21 mouse cellular contexts compared by ENCODE assay signal in genomic region chr1:55505811-55506210, GRCm38 (mm10).
"Had no signal": no experiment of that assay in that cellular context is flagged by ENCODE, and none has a peak within 500 bp of the region (broad histone marks: within the 10 kb centered on the region; RNA-seq: fewer than 3 reads in every experiment).

No protein-coding gene starts in this region.

- ATAC-seq: intestine, embryonic 15.5 days; liver, embryonic 12.5 days; midbrain, embryonic 15.5 days had no signal

- H3K27ac ChIP-seq: intestine, embryonic 15.5 days; kidney, postnatal 0 days; layer of hippocampus, adult 2 months; limb, embryonic 10.5 days; limb, embryonic 13.5 days; liver, embryonic 12.5 days; liver, embryonic 15.5 days; midbrain, embryonic 12.5 days; midbrain, embryonic 15.5 days; neural tube, embryonic 13.5 days; stomach, embryonic 15.5 days had no signal

- H3K4me3 ChIP-seq: intestine, embryonic 15.5 days; layer of hippocampus, adult 2 months; limb, embryonic 10.5 days; limb, embryonic 13.5 days; liver, embryonic 12.5 days; liver, embryonic 15.5 days; midbrain, embryonic 12.5 days; midbrain, embryonic 15.5 days; myocyte; neural tube, embryonic 13.5 days; stomach, embryonic 15.5 days had no signal

- DNase-seq: kidney, adult 11 months; layer of hippocampus, adult 9-11 months; lung, adult 2 months; lung, postnatal 14 days; lung, postnatal 4 days; retina, postnatal 1 day; right cerebral cortex, postnatal 25 days; spleen, adult 18-20 months; thymus, postnatal 25 days had no signal

- H3K9me3 ChIP-seq: intestine, embryonic 15.5 days; limb, embryonic 10.5 days; limb, embryonic 13.5 days; liver, embryonic 12.5 days; liver, embryonic 15.5 days; midbrain, embryonic 12.5 days; midbrain, embryonic 15.5 days; neural tube, embryonic 13.5 days; stomach, embryonic 15.5 days had no signal

- H3K4me1 ChIP-seq: intestine, embryonic 15.5 days; liver, embryonic 12.5 days; liver, embryonic 15.5 days; stomach, embryonic 15.5 days had no signal

- H3K27me3 ChIP-seq: intestine, embryonic 15.5 days; limb, embryonic 13.5 days; liver, embryonic 12.5 days; liver, embryonic 15.5 days; midbrain, embryonic 12.5 days; midbrain, embryonic 15.5 days; neural tube, embryonic 13.5 days; stomach, embryonic 15.5 days had no signal

- H3K4me2 ChIP-seq: intestine, embryonic 15.5 days; limb, embryonic 13.5 days; liver, embryonic 12.5 days; liver, embryonic 15.5 days; midbrain, embryonic 12.5 days; midbrain, embryonic 15.5 days; neural tube, embryonic 13.5 days; stomach, embryonic 15.5 days had no signal

- H3K36me3 ChIP-seq: intestine, embryonic 15.5 days; limb, embryonic 10.5 days; limb, embryonic 13.5 days; liver, embryonic 12.5 days; liver, embryonic 15.5 days; midbrain, embryonic 12.5 days; midbrain, embryonic 15.5 days; neural tube, embryonic 13.5 days; stomach, embryonic 15.5 days had no signal

- H3K9ac ChIP-seq: intestine, embryonic 15.5 days; limb, embryonic 13.5 days; liver, embryonic 12.5 days; liver, embryonic 15.5 days; midbrain, embryonic 12.5 days; midbrain, embryonic 15.5 days; neural tube, embryonic 13.5 days; stomach, embryonic 15.5 days had no signal
